Mouse (Mus musculus): ENCODE results near the gene Slc39a5. TPM values are rescaled to one million over a fixed set of nuclear protein-coding genes. Genes with fewer than 3 reads are reported as not detected.

Slc39a5 gene
- total RNA-seq, 2 experiments from 2014 or later, result not detected

- intact Hi-C loops (cut with DNase I), result loop anchor here (2.0 kb wide), 1 partner anchor 47 kb away; the partner anchor contains the start of gene Smarcc2
- DNase-seq (ENCODE audit: low spot score in 2 of 2), result peak; percentile 94 to 96
Measured at GRCm38 (mm10) chr10:128411211-128412054, 10.4 kb upstream of the Slc39a5 start, which contains the start of the genes Nabp2 and Rnf41. Nabp2 (minus strand) TSS chr10:128411492. Rnf41 (plus strand) TSS chr10:128411657.

GRCm38 (mm10) chr10:128410560-128410845 lies 9.5 kb upstream of the Slc39a5 start:
- DNase-seq (ENCODE audit: low spot score in 2 of 2), result no peak
- intact Hi-C loops (cut with DNase I), result loop anchor here (2.0 kb wide), 1 partner anchor 48 kb away; the partner anchor contains the start of gene Smarcc2

DNA sequence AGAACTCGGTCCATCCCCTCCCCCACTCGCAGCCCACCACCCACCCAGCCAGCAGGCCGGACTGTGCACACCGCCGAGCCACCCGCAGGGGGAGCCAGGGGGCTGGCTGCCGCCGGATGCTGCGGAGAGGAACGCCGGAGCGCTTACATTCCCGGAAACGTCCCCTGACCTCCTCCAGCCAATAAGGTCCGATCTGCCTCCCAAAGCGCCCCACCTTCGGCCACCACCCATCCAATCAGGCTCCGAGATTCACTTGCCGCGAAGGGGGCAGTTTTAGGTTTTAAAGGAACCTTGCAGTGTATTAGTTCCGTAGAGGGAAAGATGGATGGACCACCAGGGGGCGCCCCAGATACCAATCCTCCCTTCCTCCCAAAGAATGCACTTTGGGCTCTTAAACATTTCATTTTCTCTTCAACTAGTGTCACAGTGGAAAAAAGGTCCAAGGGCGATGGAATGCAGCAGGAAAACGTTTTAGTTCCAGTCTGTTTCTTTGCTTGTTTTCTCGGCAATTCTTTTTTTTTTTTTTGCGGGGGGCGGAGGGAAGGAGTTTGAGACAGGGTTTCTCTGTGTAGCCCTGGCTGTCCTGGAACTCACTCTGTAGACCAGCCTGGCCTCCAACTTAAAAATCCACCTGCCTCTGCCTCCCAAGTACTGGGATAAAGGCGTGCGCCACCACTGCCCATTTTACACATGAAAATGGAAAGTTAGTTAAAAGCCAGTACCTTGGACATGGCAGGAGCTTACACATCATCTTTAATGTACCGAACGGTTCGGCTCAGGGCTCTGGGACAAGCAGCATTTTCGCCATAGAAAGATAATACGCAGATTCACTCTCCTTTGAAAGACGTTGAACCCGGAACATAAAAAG lies 8.9 kb upstream of the Slc39a5 start:
- intact Hi-C loops (cut with DNase I), result loop anchor here (2.0 kb wide), 2 partner anchors 33 to 49 kb away; partner anchors contain the start of genes Ankrd52 and Smarcc2

GRCm38 (mm10) chr10:128408591-128409535 lies 7.8 kb upstream of the Slc39a5 start:
- DNase-seq (ENCODE audit: low spot score in 2 of 2), result peak; percentile 45 to 63
- intact Hi-C loops (cut with DNase I), result loop anchor here (2.0 kb wide), 1 partner anchor 32 kb away; the partner anchor contains the start of gene Ankrd52

More for the DNA sequence above, 8.9 kb upstream of the Slc39a5 start:
- peak; percentile 96 to 97 for DNase-seq (ENCODE audit: low spot score in 2 of 2)

DNA sequence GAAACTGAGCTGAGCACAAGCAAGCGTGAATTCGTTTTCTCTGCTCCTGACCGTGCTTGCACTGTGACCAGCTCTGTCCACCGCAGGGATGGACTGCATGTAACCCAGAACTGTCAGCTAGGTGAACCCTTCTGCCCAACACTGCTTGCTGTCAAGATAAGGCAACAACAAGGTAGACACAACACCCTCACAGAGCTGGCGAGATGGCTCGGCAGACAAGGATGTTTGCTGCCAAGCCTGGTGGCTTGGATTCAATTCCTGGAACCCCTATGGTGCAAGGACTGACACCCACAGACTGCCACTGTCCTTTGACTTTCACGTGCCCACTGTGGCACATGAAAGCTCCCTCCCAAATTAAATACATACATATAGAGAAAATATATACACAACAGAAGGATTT lies 2.9 kb upstream of the Slc39a5 start:
- no peak for DNase-seq (ENCODE audit: low spot score in 2 of 2)
- intact Hi-C loops (cut with DNase I), result no loop called here

DNA sequence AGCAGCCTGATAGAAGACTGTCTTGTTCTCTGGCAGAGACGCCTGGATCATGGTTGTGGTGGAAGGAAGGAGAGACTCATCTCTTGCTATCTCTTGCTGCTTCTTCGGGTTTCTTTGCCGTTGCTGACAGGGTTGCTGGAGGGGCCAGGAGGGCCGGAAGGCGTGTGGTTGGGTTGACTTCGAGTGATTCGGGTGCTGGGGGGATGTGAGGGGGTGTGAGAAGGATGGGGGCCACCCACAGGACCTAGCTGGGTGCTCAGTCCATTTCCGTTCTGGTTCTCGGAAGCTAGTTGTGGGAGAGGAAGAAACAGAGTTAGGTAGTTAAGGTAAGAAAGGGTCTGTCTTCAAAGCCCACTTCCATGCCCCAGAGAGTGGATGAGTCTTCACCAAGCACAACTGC lies 609 bp upstream of the Slc39a5 start:
- no peak for DNase-seq (ENCODE audit: low spot score in 2 of 2)
- intact Hi-C loops (cut with DNase I), result no loop called here

- no peak for DNase-seq (ENCODE audit: low spot score in 2 of 2)
Measured at GRCm38 (mm10) chr10:128400338-128400737, 691 bp downstream of the Slc39a5 start.

DNA sequence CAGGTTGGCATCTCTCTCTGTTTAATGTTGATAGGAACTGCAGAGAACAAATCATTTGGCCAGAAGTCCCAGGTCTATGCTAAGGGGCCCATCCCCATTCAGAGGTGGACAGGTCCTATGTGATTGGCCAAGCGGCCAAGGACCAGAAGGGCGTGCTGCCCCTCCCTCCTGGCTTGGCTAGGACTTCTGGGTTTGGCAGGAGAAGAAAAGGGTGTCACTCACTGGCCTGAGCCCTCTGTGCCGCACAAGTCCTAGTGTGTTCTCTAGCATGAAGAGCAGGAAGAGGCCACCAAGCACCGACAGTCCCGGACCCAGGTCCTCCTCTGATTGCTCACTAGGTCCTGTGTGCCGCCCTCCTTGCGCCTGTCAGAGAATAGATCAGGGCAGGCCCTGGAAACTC lies 3.6 kb downstream of the Slc39a5 start:
- DNase-seq (ENCODE audit: low spot score in 2 of 2), result no peak
- intact Hi-C loops (cut with DNase I), result no loop called here

More at GRCm38 (mm10) chr10:128400338-128400737, 691 bp downstream of the Slc39a5 start:
- intact Hi-C loops (cut with DNase I), result no loop called here

DNA sequence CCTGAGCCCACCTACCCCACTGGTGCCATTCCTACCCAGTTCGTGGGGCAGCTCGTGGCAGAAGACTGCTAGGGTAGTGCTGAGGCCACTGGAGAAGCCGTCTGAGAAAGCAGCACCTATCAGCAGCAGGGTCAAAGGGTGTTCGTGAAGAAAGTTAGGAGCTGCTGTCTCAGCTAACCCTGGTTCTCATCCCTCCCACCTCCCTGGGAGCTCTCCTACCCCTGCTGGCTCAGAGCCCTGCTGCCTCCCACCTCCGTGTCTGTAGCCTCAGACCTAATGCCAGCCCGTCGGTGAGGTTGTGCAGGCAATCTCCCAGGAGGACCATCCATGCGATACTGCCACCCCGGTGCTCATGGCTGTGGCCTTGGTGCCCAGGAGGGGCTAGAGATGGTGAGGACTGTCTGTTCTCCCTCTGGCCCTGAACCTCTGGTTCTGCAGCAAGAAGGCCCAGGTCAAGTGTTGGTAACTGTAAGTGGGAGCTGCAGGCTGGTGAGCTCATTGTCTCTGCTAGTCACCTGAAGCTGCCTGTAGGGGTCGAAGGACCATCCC lies 4.2 kb downstream of the Slc39a5 start:
- no peak for DNase-seq (ENCODE audit: low spot score in 2 of 2)
- intact Hi-C loops (cut with DNase I), result no loop called here

GRCm38 (mm10) chr10:128396017-128396673 lies 4.9 kb downstream of the Slc39a5 start:
- no peak for DNase-seq (ENCODE audit: low spot score in 2 of 2)
- intact Hi-C loops (cut with DNase I), result no loop called here

DNA sequence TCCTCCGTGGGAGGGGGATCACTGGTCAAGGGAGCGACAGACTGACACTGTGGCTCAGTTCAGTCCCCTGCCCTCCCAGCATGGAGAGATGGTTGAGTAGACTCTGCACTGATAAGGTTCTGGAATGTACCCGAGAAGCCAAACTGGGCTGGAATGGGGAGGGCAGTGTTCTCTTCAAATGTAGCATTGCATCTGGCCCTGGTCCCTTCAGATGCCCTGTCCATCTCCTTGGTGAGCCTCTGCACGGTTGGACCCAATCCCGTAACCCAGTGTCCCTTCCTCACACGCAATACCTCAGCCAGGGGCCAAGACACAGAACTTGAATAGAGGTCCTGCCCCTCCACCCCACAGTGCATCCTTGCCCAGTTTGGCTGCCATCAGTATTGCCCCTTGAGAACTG lies 9.2 kb downstream of the Slc39a5 start:
- intact Hi-C loops (cut with DNase I), result no loop called here
- DNase-seq (ENCODE audit: low spot score in 2 of 2), result no peak

- no peak for DNase-seq (ENCODE audit: low spot score in 2 of 2)
- intact Hi-C loops (cut with DNase I), result no loop called here
Measured at GRCm38 (mm10) chr10:128390366-128390765, 10.7 kb downstream of the Slc39a5 start.

GRCm38 (mm10) chr10:128389570-128389969 lies 11.5 kb downstream of the Slc39a5 start:
- intact Hi-C loops (cut with DNase I), result no loop called here
- DNase-seq (ENCODE audit: low spot score in 2 of 2), result no peak

GRCm38 (mm10) chr10:128388941-128389340 lies 12.1 kb downstream of the Slc39a5 start:
- DNase-seq (ENCODE audit: low spot score in 2 of 2), result no peak
- intact Hi-C loops (cut with DNase I), result no loop called here

DNA sequence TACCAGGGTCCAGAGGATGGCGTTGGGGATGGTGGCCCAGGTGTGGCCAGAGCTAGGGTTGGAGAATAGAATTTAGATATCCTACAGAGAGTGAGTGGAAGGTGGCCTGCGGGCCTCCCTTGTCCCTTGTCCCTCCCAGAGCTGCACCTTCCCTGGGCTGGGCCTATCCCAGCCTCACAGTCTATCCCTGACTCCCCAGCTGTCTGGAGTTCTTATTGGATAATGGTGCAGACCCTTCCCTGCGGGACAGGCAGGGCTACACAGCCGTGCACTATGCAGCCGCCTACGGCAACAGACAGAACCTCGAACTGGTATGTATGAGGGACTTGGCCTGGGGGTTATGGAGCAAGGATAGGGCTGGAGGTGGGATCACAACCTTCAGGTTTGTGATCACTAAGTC lies 15.1 kb downstream of the Slc39a5 start:
- DNase-seq (ENCODE audit: low spot score in 2 of 2), result no peak
- intact Hi-C loops (cut with DNase I), result no loop called here

GRCm38 (mm10) chr10:128382482-128382881 lies 18.5 kb downstream of the Slc39a5 start:
- intact Hi-C loops (cut with DNase I), result no loop called here
- DNase-seq (ENCODE audit: low spot score in 2 of 2), result no peak

DNA sequence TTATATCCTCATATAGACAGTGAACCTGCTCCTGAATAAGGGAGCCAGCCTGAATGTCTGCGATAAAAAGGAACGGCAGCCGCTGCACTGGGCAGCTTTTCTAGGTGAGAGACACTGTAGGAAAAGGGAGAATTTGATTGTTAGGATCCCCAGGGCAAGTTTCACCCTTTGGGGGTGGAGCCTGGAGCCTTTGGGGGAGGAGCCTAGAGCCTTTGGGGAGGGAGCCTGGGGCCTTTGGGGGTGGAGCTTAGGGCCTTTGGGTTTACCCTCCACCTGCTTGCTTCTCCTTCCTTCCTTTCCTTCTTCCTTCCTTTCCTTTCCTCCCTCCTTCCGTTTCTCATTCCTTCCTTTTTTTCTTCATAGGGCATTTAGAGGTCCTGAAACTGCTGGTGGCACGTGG lies 20.5 kb downstream of the Slc39a5 start:
- no peak for DNase-seq (ENCODE audit: low spot score in 2 of 2)
- intact Hi-C loops (cut with DNase I), result no loop called here

GRCm38 (mm10) chr10:128379260-128379659 lies 21.8 kb downstream of the Slc39a5 start:
- no peak for DNase-seq (ENCODE audit: low spot score in 2 of 2)
- intact Hi-C loops (cut with DNase I), result no loop called here

All from left cerebral cortex, postnatal 36 days (tissue).